Mouse (Mus musculus) kidney, postnatal 0 days (tissue): ENCODE measurements at regions not wholly inside any gene's neighbourhood (a gene's known extent, or its start where the extent isn't known, plus 50 kb on each side); places are given as distances from the start of the nearest gene placed in this dataset.

Experiments
- ATAC-seq: fragments of 200-750 bp; cut with Nextera tagmentation; replicated peaks from 2 replicates; pipeline ENCODE4 v1.8.0; 2017; ENCODE audit warnings: low read depth, moderate number of reproducible peaks, moderate TSS enrichment, moderate library complexity; ENCODE audit not compliant: low FRiP score
- DNase-seq: peaks from one replicate; pipeline ENCODE4 v3.0.0-alpha.2; 2016; ENCODE audit warnings: low spot score
- H3K27ac ChIP-seq: fragments of 300-500 bp; sonication (generic); 2 replicates; pipeline ENCODE4 v1.5.1; 2014; ENCODE audit warnings: mild to moderate bottlenecking
- H3K27me3 ChIP-seq: fragments of 300-500 bp; sonication (generic); 2 replicates; pipeline ENCODE4 v1.6.1; 2014; ENCODE audit warnings: low read length, mixed read lengths; ENCODE audit not compliant: insufficient read depth
- H3K36me3 ChIP-seq: fragments of 300-500 bp; sonication (generic); 2 replicates; pipeline ENCODE4 v1.6.1; 2014; ENCODE audit warnings: low read length, mixed read lengths; ENCODE audit not compliant: insufficient read depth
- H3K4me1 ChIP-seq: fragments of 300-500 bp; sonication (generic); replicated peaks from 2 replicates; pipeline ENCODE4 v1.6.1; 2014; ENCODE audit warnings: antibody characterized with exemption, low read length, mixed read lengths; ENCODE audit not compliant: insufficient read depth
- H3K4me2 ChIP-seq: fragments of 300-500 bp; sonication (generic); 2 replicates; pipeline ENCODE4 v1.6.1; 2014; ENCODE audit warnings: mild to moderate bottlenecking, low read length, moderate library complexity, mixed read lengths
- H3K4me3 ChIP-seq: fragments of 300-500 bp; sonication (generic); replicated peaks from 2 replicates; pipeline ENCODE4 v1.5.1; 2014; ENCODE audit warnings: low read depth, low read length
- H3K9ac ChIP-seq: fragments of 300-500 bp; sonication (generic); 2 replicates; pipeline ENCODE4 v1.6.1; 2014; ENCODE audit warnings: low read depth, low read length
- H3K9me3 ChIP-seq: fragments of 300-500 bp; sonication (generic); replicated peaks from 2 replicates; pipeline ENCODE4 v1.6.1; 2016; ENCODE audit warnings: low read length, inconsistent platforms, mixed read lengths
- CTCF ChIP-seq: IDR thresholded peaks from 2 replicates; pipeline ENCODE4 v1.5.1; 2016; ENCODE audit warnings: antibody characterized with exemption, low read depth, mild to moderate bottlenecking, moderate library complexity
- WGBS: fragments of 180-500 bp; shearing (Covaris S2); extraction: QIAGEN DNeasy Blood & Tissue Kit; methylation state at CpG from one replicate; pipeline ENCODE4 v1.1.7; 2014; 5-methylcytosine and 5-hydroxymethylcytosine counted together

GRCm38 (mm10) chr8:26881268-26882120 lies 95.6 kb upstream of the Zfp703 start:
- Histone ChIP-seq H3K9ac (no peak overlapping the region), H3K27ac (no peak overlapping the region), H3K9me3 (no peaks in the 10 kb centered on the region), H3K4me1 (no peaks in the 10 kb centered on the region), H3K36me3 (no peaks in the 10 kb centered on the region), H3K27me3 (no peaks in the 10 kb centered on the region), H3K4me3 (no peak overlapping the region), H3K4me2 (no peak overlapping the region)
- 83% methylated on average over 7 of the region's 7 CpGs for WGBS
- ATAC-seq = no peak
- no peak for DNase-seq
- TF ChIP-seq CTCF = no peak

GRCm38 (mm10) chr8:26882616-26883015 lies 94.5 kb upstream of the Zfp703 start:
- Histone ChIP-seq H3K27me3 (no peaks in the 10 kb centered on the region), H3K9ac (no peak overlapping the region), H3K4me3 (no peak overlapping the region), H3K4me1 (no peaks in the 10 kb centered on the region; the same call in 1 of the 2 replicates), H3K27ac (no peak overlapping the region), H3K4me2 (no peak overlapping the region), H3K9me3 (no peaks in the 10 kb centered on the region), H3K36me3 (no peaks in the 10 kb centered on the region)
- no peak for DNase-seq
- TF ChIP-seq CTCF = no peak
- WGBS = 53% methylated on average over 5 of the region's 5 CpGs
- ATAC-seq = no peak

- ATAC-seq (no peak), DNase-seq (no peak)
- Histone ChIP-seq H3K9ac (no peak overlapping the region), H3K27me3 (no peaks in the 10 kb centered on the region), H3K36me3 (no peaks in the 10 kb centered on the region), H3K4me2 (no peak overlapping the region), H3K4me1 (no peaks in the 10 kb centered on the region; the same call in 1 of the 2 replicates), H3K9me3 (no peaks in the 10 kb centered on the region), H3K27ac (no peak overlapping the region), H3K4me3 (no peak overlapping the region)
- no peak for TF ChIP-seq CTCF
- 86% methylated on average over 5 of the region's 5 CpGs for WGBS
Measured at GRCm38 (mm10) chr8:26883285-26883684, 93.8 kb upstream of the Zfp703 start.

GRCm38 (mm10) chr8:26883770-26884169 lies 93.4 kb upstream of the Zfp703 start:
- H3K36me3 ChIP-seq = no peaks in the 10 kb centered on the region
- no peak for DNase-seq
- H3K4me1 ChIP-seq = no peaks in the 10 kb centered on the region; the same call in 1 of the 2 replicates
- H3K4me2 ChIP-seq = no peak overlapping the region
- TF ChIP-seq CTCF = no peak
- no peak overlapping the region for H3K9ac ChIP-seq
- no peak for ATAC-seq
- WGBS = 69% methylated on average over 6 of the region's 6 CpGs
- no peaks in the 10 kb centered on the region for H3K9me3 ChIP-seq
- no peak overlapping the region for H3K27ac ChIP-seq
- H3K4me3 ChIP-seq = no peak overlapping the region
- no peaks in the 10 kb centered on the region for H3K27me3 ChIP-seq

- DNase-seq (no peak), ATAC-seq (no peak)
- TF ChIP-seq CTCF = no peak
- Histone ChIP-seq H3K36me3 (no peaks in the 10 kb centered on the region), H3K9ac (no peak overlapping the region), H3K27me3 (no peaks in the 10 kb centered on the region), H3K4me3 (no peak overlapping the region), H3K4me2 (no peak overlapping the region), H3K4me1 (no peaks in the 10 kb centered on the region; the same call in 1 of the 2 replicates), H3K9me3 (no peaks in the 10 kb centered on the region), H3K27ac (no peak overlapping the region)
- 56% methylated on average over 13 of the region's 13 CpGs for WGBS
Measured at GRCm38 (mm10) chr8:26884350-26884749, 92.8 kb upstream of the Zfp703 start.

- H3K9ac ChIP-seq = no peak overlapping the region
- no peak for TF ChIP-seq CTCF
- no peaks in the 10 kb centered on the region for H3K27me3 ChIP-seq
- no peak overlapping the region for H3K4me3 ChIP-seq
- WGBS = 82% methylated on average over 5 of the region's 5 CpGs
- no peak overlapping the region for H3K27ac ChIP-seq
- no peaks in the 10 kb centered on the region for H3K9me3 ChIP-seq
- no peaks in the 10 kb centered on the region; the same call in 1 of the 2 replicates for H3K4me1 ChIP-seq
- H3K4me2 ChIP-seq = no peak overlapping the region
- DNase-seq (no peak), ATAC-seq (no peak)
- no peaks in the 10 kb centered on the region for H3K36me3 ChIP-seq
Measured at GRCm38 (mm10) chr8:26885365-26885764, 91.8 kb upstream of the Zfp703 start.
